Mouse (Mus musculus) thymus, postnatal 36 days (tissue): ENCODE results near the gene Cux1.

Source experiments
- DNase-seq, 2 experiments: peaks; one replicate each; pipeline ENCODE4 v3.0.0; 2022; ENCODE audit warnings: mixed read lengths in 2 of 2

Gene Cux1

GRCm38 (mm10) chr5:136535204-136535603 lies 32.1 kb downstream of the Cux1 start:
- DNase-seq, result no peak

GRCm38 (mm10) chr5:136533371-136534276 lies 33.7 kb downstream of the Cux1 start:
- DNase-seq, result no peak

- no peak for DNase-seq
Observed at GRCm38 (mm10) chr5:136531674-136532365, 35.5 kb downstream of the Cux1 start.

GRCm38 (mm10) chr5:136530931-136531330 lies 36.4 kb downstream of the Cux1 start:
- no peak for DNase-seq

- DNase-seq, result no peak
Observed at GRCm38 (mm10) chr5:136529165-136529564, 38.1 kb downstream of the Cux1 start.

- no peak for DNase-seq
Observed at GRCm38 (mm10) chr5:136527871-136528270, 39.4 kb downstream of the Cux1 start.

- no peak for DNase-seq
Observed at GRCm38 (mm10) chr5:136526545-136526909, 40.8 kb downstream of the Cux1 start.

- no peak for DNase-seq
Observed at GRCm38 (mm10) chr5:136525896-136526544, 41.3 kb downstream of the Cux1 start.

- no peak for DNase-seq
Observed at GRCm38 (mm10) chr5:136522843-136523463, 44.3 kb downstream of the Cux1 start.

- DNase-seq, result no peak
Observed at GRCm38 (mm10) chr5:136521656-136522055, 45.6 kb downstream of the Cux1 start.

GRCm38 (mm10) chr5:136518648-136519437 lies 48.4 kb downstream of the Cux1 start:
- no peak for DNase-seq

GRCm38 (mm10) chr5:136517510-136517909 lies 49.8 kb downstream of the Cux1 start:
- DNase-seq, result no peak

GRCm38 (mm10) chr5:136516593-136516992 lies 50.7 kb downstream of the Cux1 start:
- DNase-seq, result no peak

GRCm38 (mm10) chr5:136514049-136514677 lies 53.1 kb downstream of the Cux1 start:
- DNase-seq, result no peak

- no peak for DNase-seq
Observed at GRCm38 (mm10) chr5:136512103-136512674, 55.1 kb downstream of the Cux1 start.

GRCm38 (mm10) chr5:136511378-136511777 lies 55.9 kb downstream of the Cux1 start:
- no peak for DNase-seq

- DNase-seq, result no peak
Observed at GRCm38 (mm10) chr5:136510609-136511008, 56.7 kb downstream of the Cux1 start.

- DNase-seq, result no peak
Observed at GRCm38 (mm10) chr5:136507629-136508028, 59.7 kb downstream of the Cux1 start.

- DNase-seq, result no peak
Observed at GRCm38 (mm10) chr5:136506262-136506661, 61.0 kb downstream of the Cux1 start.

GRCm38 (mm10) chr5:136502491-136503086 lies 64.7 kb downstream of the Cux1 start:
- no peak for DNase-seq

- no peak for DNase-seq
Observed at GRCm38 (mm10) chr5:136500307-136500871, 66.9 kb downstream of the Cux1 start.
